Mouse (Mus musculus): ENCODE results near the gene Sem1.

GRCm38 (mm10) chr6:6575796-6576195 lies 2.7 kb downstream of the Sem1 start:
- TF ChIP-seq CTCF (IDR thresholded peaks at IDR 0.05; ENCODE audit: low read depth) = no peak
- no peak for TF ChIP-seq EP300 (IDR thresholded peaks at IDR 0.05; ENCODE audit: low read depth)

Data from liver, embryonic 14.5 days (tissue).